Comparison of ENCODE assay signal across 34 mouse cellular contexts in genomic region chr4:114841336-114841920, GRCm38 (mm10). TPM values are rescaled to one million over a fixed set of nuclear protein-coding genes. Genes with fewer than 3 reads are reported as not detected.
A peak's percentile ranks its signal among the peaks of the same experiment; 100 is the strongest.
DNase-seq lines count a peak whose midpoint lies in the region; ATAC-seq lines count a peak whose summit lies in the region.
"Had no signal": no experiment of that assay in that cellular context is flagged by ENCODE, and none has a peak within 500 bp of the region (broad histone marks: within the 10 kb centered on the region; RNA-seq: fewer than 3 reads in every experiment).

No protein-coding gene starts in this region.

- H3K9me3 ChIP-seq in embryonic facial prominence, embryonic 11.5 days (replicated peaks; ENCODE audit: control insufficient read depth, low read length) = no peaks in the 10 kb centered on the region
- H3K9me3 ChIP-seq in embryonic facial prominence, embryonic 10.5 days = peaks cover 5% of the 10 kb centered on the region; the same call in 1 of the 2 replicates
- peaks cover 3% of the 10 kb centered on the region; the same call in 1 of the 2 replicates for H3K9me3 ChIP-seq in kidney, embryonic 16.5 days (ENCODE audit: low read length)
- H3K9me3 ChIP-seq: forebrain, embryonic 13.5 days; hindbrain, embryonic 13.5 days; neural tube, embryonic 12.5 days had no signal

- H3K4me3 ChIP-seq in embryonic facial prominence, embryonic 11.5 days (ENCODE audit: low read depth, low read length) = no peak overlapping the region
- H3K4me3 ChIP-seq in embryonic facial prominence, embryonic 10.5 days = no peak overlapping the region
- peak overlapping the region; percentile 35 for H3K4me3 ChIP-seq in kidney, embryonic 16.5 days (ENCODE audit: low read length)
- H3K4me3 ChIP-seq: forebrain, embryonic 13.5 days; heart, embryonic 12.5 days; hindbrain, embryonic 13.5 days; liver, embryonic 12.5 days; megakaryocyte, embryonic 14.5 days; neural tube, embryonic 12.5 days had no signal

- peak; percentile 25 for DNase-seq in embryonic facial prominence, embryonic 11.5 days (ENCODE audit: low spot score)
- no peak for DNase-seq in embryonic facial prominence, embryonic 10.5 days (ENCODE audit: low spot score)
- DNase-seq in kidney, postnatal 10 days = no peak
- peak; percentile 41 for DNase-seq in forelimb bud, embryonic 11.5 days (ENCODE audit: low read depth, low spot score)
- peak; percentile 76 for DNase-seq in mesoderm, embryonic 11.5 days (ENCODE audit: low read depth, low spot score)
- DNase-seq in frontal cortex, postnatal 25 days (ENCODE audit: low spot score in 2 of 2) = no peak
- DNase-seq: adrenal gland, postnatal 10 days; cerebellum, adult 8-10 months; cerebellum, postnatal 25 days; gastrocnemius, postnatal 25 days; heart, adult 18-20 months; heart, postnatal 4 days; kidney, adult 18-20 months; kidney, postnatal 4 days; liver, postnatal 0 days; lung, postnatal 4 days; midbrain, embryonic 14.5 days; right cerebral cortex, postnatal 4 days; thymus, adult 18-20 months; thymus, postnatal 25 days had no signal

- WGBS in embryonic facial prominence, embryonic 11.5 days = 33% methylated on average over 9 of the region's 9 CpGs
- WGBS in embryonic facial prominence, embryonic 10.5 days = 38% methylated on average over 9 of the region's 9 CpGs
- WGBS in kidney, embryonic 16.5 days = 27% methylated on average over 9 of the region's 9 CpGs

- H3K4me1 ChIP-seq in embryonic facial prominence, embryonic 11.5 days (ENCODE audit: control insufficient read depth, insufficient read depth, low read length) = peaks cover 9% of the 10 kb centered on the region
- H3K4me1 ChIP-seq in embryonic facial prominence, embryonic 10.5 days = peaks cover 36% of the 10 kb centered on the region
- peaks cover 11% of the 10 kb centered on the region for H3K4me1 ChIP-seq in kidney, embryonic 16.5 days (ENCODE audit: insufficient read depth, low read length)
- H3K4me1 ChIP-seq: megakaryocyte, embryonic 14.5 days had no signal

- no peak overlapping the region for H3K9ac ChIP-seq in embryonic facial prominence, embryonic 11.5 days (replicated peaks; ENCODE audit: low read length)
- H3K9ac ChIP-seq in kidney, embryonic 16.5 days (replicated peaks; ENCODE audit: low read length) = no peak overlapping the region; the same call in 1 of the 2 replicates
- H3K9ac ChIP-seq: forebrain, embryonic 13.5 days; heart, embryonic 12.5 days; hindbrain, embryonic 13.5 days; liver, embryonic 12.5 days; liver, postnatal 0 days; neural tube, embryonic 12.5 days had no signal

- H3K27ac ChIP-seq in embryonic facial prominence, embryonic 11.5 days (replicated peaks; ENCODE audit: low read depth, low read length) = no peak overlapping the region
- H3K27ac ChIP-seq in embryonic facial prominence, embryonic 10.5 days (replicated peaks) = no peak overlapping the region
- peak overlapping the region; percentile 79 for H3K27ac ChIP-seq in kidney, embryonic 16.5 days (ENCODE audit: low read length)
- H3K27ac ChIP-seq: forebrain, embryonic 13.5 days; hindbrain, embryonic 13.5 days; liver, embryonic 12.5 days; neural tube, embryonic 12.5 days; stomach, postnatal 0 days had no signal

- no peak overlapping the region for H3K4me2 ChIP-seq in embryonic facial prominence, embryonic 11.5 days (ENCODE audit: low read depth, low read length)
- peak overlapping the region; percentile 48 for H3K4me2 ChIP-seq in kidney, embryonic 16.5 days (replicated peaks; ENCODE audit: low read depth, low read length)
- H3K4me2 ChIP-seq: forebrain, embryonic 13.5 days; heart, embryonic 12.5 days; liver, embryonic 12.5 days; neural tube, embryonic 12.5 days had no signal

- peak; percentile 50; the same call in 1 of the 2 replicates for ATAC-seq in embryonic facial prominence, embryonic 11.5 days (replicated peaks; ENCODE audit: insufficient number of reproducible peaks, low FRiP score, low TSS enrichment, low read depth)
- no peak for ATAC-seq in kidney, embryonic 16.5 days (ENCODE audit: low FRiP score, low TSS enrichment)
- ATAC-seq: forebrain, embryonic 13.5 days; inflammation-experienced regulatory T-cells, adult 6 months; liver, embryonic 12.5 days; liver, postnatal 0 days; Patski had no signal

- no peaks in the 10 kb centered on the region for H3K36me3 ChIP-seq in embryonic facial prominence, embryonic 11.5 days (replicated peaks; ENCODE audit: control insufficient read depth, insufficient read depth, low read depth, low read length)
- no peaks in the 10 kb centered on the region for H3K36me3 ChIP-seq in embryonic facial prominence, embryonic 10.5 days (replicated peaks)
- no peaks in the 10 kb centered on the region for H3K36me3 ChIP-seq in kidney, embryonic 16.5 days (ENCODE audit: insufficient read depth, low read length)
- H3K36me3 ChIP-seq: heart, embryonic 12.5 days; hindbrain, embryonic 13.5 days; liver, embryonic 12.5 days; neural tube, embryonic 12.5 days had no signal

- H3K27me3 ChIP-seq in embryonic facial prominence, embryonic 11.5 days (ENCODE audit: control insufficient read depth, insufficient read depth, low read length) = peaks cover 9% of the 10 kb centered on the region
- H3K27me3 ChIP-seq in embryonic facial prominence, embryonic 10.5 days (replicated peaks; ENCODE audit: low read depth, poor library complexity, severe bottlenecking) = peaks cover 87% of the 10 kb centered on the region
- H3K27me3 ChIP-seq in kidney, embryonic 16.5 days (ENCODE audit: insufficient read depth, low read length) = peaks cover 18% of the 10 kb centered on the region

RNA-seq across cellular contexts. Expression of gene Gm12830, which starts 19.9 kb away (rescaled TPM):
- not detected in 2 replicates for polyA plus RNA-seq in embryonic facial prominence, embryonic 11.5 days (2014; fragmentation: Nextera tagmentation; extraction: Ambion mirVana)
- 0.09 TPM in 1 of 2 replicates, not detected in the other for polyA plus RNA-seq in embryonic facial prominence, embryonic 10.5 days (2016; fragmentation: Nextera tagmentation; extraction: Ambion mirVana)
- polyA plus RNA-seq in kidney, embryonic 16.5 days (2015; fragmentation: Nextera tagmentation; extraction: Ambion mirVana) = 0.06 and 0.13 TPM in 2 replicates
- polyA plus RNA-seq: forebrain, embryonic 13.5 days; heart, embryonic 12.5 days; heart, postnatal 0 days; hindbrain, embryonic 13.5 days; inflammation-experienced regulatory T-cells, adult 6 months; limb, embryonic 14.5 days; liver, embryonic 12.5 days; liver, postnatal 0 days; lung, embryonic 16.5 days; midbrain, embryonic 14.5 days; neural tube, embryonic 12.5 days; Patski; spleen, adult 2 months; stomach, postnatal 0 days had no signal

Comparison
In these comparisons a context has a peak if more than half of its experiments do, and no peak if none do; other contexts are left out.
1. DNase-seq: peak in embryonic facial prominence, embryonic 11.5 days (single experiment), forelimb bud, embryonic 11.5 days (single experiment) and mesoderm, embryonic 11.5 days (single experiment); none in embryonic facial prominence, embryonic 10.5 days (single experiment), kidney, postnatal 10 days (single experiment) and frontal cortex, postnatal 25 days (0 of 2).